Mouse (Mus musculus): ENCODE data around the gene Piezo1. TPM values are rescaled to one million over a fixed set of nuclear protein-coding genes. Genes with fewer than 3 reads are reported as not detected.

The Piezo1 gene
- polyA plus RNA-seq, 1 experiment, result 59.4 TPM

- peak overlapping the region; percentile 3; the same call in 1 of the 2 replicates for H3K27ac ChIP-seq (ENCODE audit: insufficient read depth, low read length)
- peaks cover 6% of the 10 kb centered on the region for H3K4me1 ChIP-seq (ENCODE audit: control insufficient read depth, insufficient read depth, low read length)
- H3K4me3 ChIP-seq (ENCODE audit: low read depth, low read length), result peak overlapping the region; percentile 85
- TF ChIP-seq EP300 (IDR thresholded peaks at IDR 0.05; ENCODE audit: insufficient read depth, low read depth, low read length) (no peak), POLR2A (IDR thresholded peaks at IDR 0.05; ENCODE audit: insufficient read depth, low read length) (no peak), CTCF (IDR thresholded peaks at IDR 0.05; ENCODE audit: low read depth, low read length) (peak; percentile 49)
- peaks cover 49% of the 10 kb centered on the region for H3K36me3 ChIP-seq (ENCODE audit: control insufficient read depth, insufficient read depth, low read length, poor library complexity, severe bottlenecking)
- H3K9me3 ChIP-seq (replicated peaks; ENCODE audit: control insufficient read depth, insufficient read depth, low read length, poor library complexity, severe bottlenecking), result no peaks in the 10 kb centered on the region
- H3K9ac ChIP-seq (ENCODE audit: low read depth, poor library complexity, severe bottlenecking), result peak overlapping the region; percentile 98
- no peaks in the 10 kb centered on the region for H3K27me3 ChIP-seq (ENCODE audit: control insufficient read depth, insufficient read depth, low read length, poor library complexity, severe bottlenecking)
These were observed 18.2 kb upstream of the Piezo1 start for GRCm38 (mm10) chr8:122569329-122569728.

GRCm38 (mm10) chr8:122568881-122569309 lies 17.8 kb upstream of the Piezo1 start:
- Histone ChIP-seq H3K9me3 (replicated peaks; ENCODE audit: control insufficient read depth, insufficient read depth, low read length, poor library complexity, severe bottlenecking) (no peaks in the 10 kb centered on the region), H3K36me3 (ENCODE audit: control insufficient read depth, insufficient read depth, low read length, poor library complexity, severe bottlenecking) (peaks cover 44% of the 10 kb centered on the region), H3K9ac (ENCODE audit: low read depth, poor library complexity, severe bottlenecking) (peak overlapping the region; percentile 98), H3K27ac (ENCODE audit: insufficient read depth, low read length) (no peak overlapping the region), H3K4me3 (ENCODE audit: low read depth, low read length) (peak overlapping the region; percentile 85), H3K4me1 (ENCODE audit: control insufficient read depth, insufficient read depth, low read length) (peaks cover 6% of the 10 kb centered on the region), H3K27me3 (ENCODE audit: control insufficient read depth, insufficient read depth, low read length, poor library complexity, severe bottlenecking) (no peaks in the 10 kb centered on the region)
- no peak for TF ChIP-seq POLR2A (IDR thresholded peaks at IDR 0.05; ENCODE audit: insufficient read depth, low read length)
- peak; percentile 20 for TF ChIP-seq CTCF (IDR thresholded peaks at IDR 0.05; ENCODE audit: low read depth, low read length)
- no peak for TF ChIP-seq EP300 (IDR thresholded peaks at IDR 0.05; ENCODE audit: insufficient read depth, low read depth, low read length)

GRCm38 (mm10) chr8:122568109-122568504 lies 17.0 kb upstream of the Piezo1 start:
- no peaks in the 10 kb centered on the region for H3K27me3 ChIP-seq (ENCODE audit: control insufficient read depth, insufficient read depth, low read length, poor library complexity, severe bottlenecking)
- peak overlapping the region; percentile 98 for H3K9ac ChIP-seq (ENCODE audit: low read depth, poor library complexity, severe bottlenecking)
- peaks cover 6% of the 10 kb centered on the region for H3K4me1 ChIP-seq (ENCODE audit: control insufficient read depth, insufficient read depth, low read length)
- H3K36me3 ChIP-seq (ENCODE audit: control insufficient read depth, insufficient read depth, low read length, poor library complexity, severe bottlenecking), result peaks cover 43% of the 10 kb centered on the region
- no peaks in the 10 kb centered on the region for H3K9me3 ChIP-seq (replicated peaks; ENCODE audit: control insufficient read depth, insufficient read depth, low read length, poor library complexity, severe bottlenecking)
- peak overlapping the region; percentile 79 for H3K4me3 ChIP-seq (ENCODE audit: low read depth, low read length)
- H3K27ac ChIP-seq (ENCODE audit: insufficient read depth, low read length), result peak overlapping the region; percentile 59
- TF ChIP-seq POLR2A (IDR thresholded peaks at IDR 0.05; ENCODE audit: insufficient read depth, low read length) (no peak), EP300 (IDR thresholded peaks at IDR 0.05; ENCODE audit: insufficient read depth, low read depth, low read length) (no peak), CTCF (IDR thresholded peaks at IDR 0.05; ENCODE audit: low read depth, low read length) (no peak)

- TF ChIP-seq POLR2A (IDR thresholded peaks at IDR 0.05; ENCODE audit: insufficient read depth, low read length), result peak; percentile 42
- TF ChIP-seq EP300 (IDR thresholded peaks at IDR 0.05; ENCODE audit: insufficient read depth, low read depth, low read length), result 0 out of 2 replicates have a peak, but pooled peaks have one; percentile 51
- TF ChIP-seq CTCF (IDR thresholded peaks at IDR 0.05; ENCODE audit: low read depth, low read length), result no peak
- Histone ChIP-seq H3K4me1 (ENCODE audit: control insufficient read depth, insufficient read depth, low read length) (peaks cover 6% of the 10 kb centered on the region), H3K9ac (ENCODE audit: low read depth, poor library complexity, severe bottlenecking) (peak within 1 kb of the TSS; percentile 98), H3K36me3 (ENCODE audit: control insufficient read depth, insufficient read depth, low read length, poor library complexity, severe bottlenecking) (peaks cover 38% of the 10 kb centered on the region), H3K27ac (ENCODE audit: insufficient read depth, low read length) (peak within 1 kb of the TSS; percentile 86), H3K27me3 (ENCODE audit: control insufficient read depth, insufficient read depth, low read length, poor library complexity, severe bottlenecking) (no peaks in the 10 kb centered on the region), H3K4me3 (ENCODE audit: low read depth, low read length) (peak within 1 kb of the TSS; percentile 85), H3K9me3 (replicated peaks; ENCODE audit: control insufficient read depth, insufficient read depth, low read length, poor library complexity, severe bottlenecking) (no peaks in the 10 kb centered on the region)
These were observed 16.4 kb upstream of the Piezo1 start, which contains the start of gene Cdt1 for GRCm38 (mm10) chr8:122567361-122568108. Gene Cdt1 (plus strand): TSS chr8:122568015.

- Histone ChIP-seq H3K9ac (ENCODE audit: low read depth, poor library complexity, severe bottlenecking) (peak overlapping the region; percentile 98), H3K27me3 (ENCODE audit: control insufficient read depth, insufficient read depth, low read length, poor library complexity, severe bottlenecking) (no peaks in the 10 kb centered on the region), H3K9me3 (replicated peaks; ENCODE audit: control insufficient read depth, insufficient read depth, low read length, poor library complexity, severe bottlenecking) (no peaks in the 10 kb centered on the region), H3K36me3 (ENCODE audit: control insufficient read depth, insufficient read depth, low read length, poor library complexity, severe bottlenecking) (peaks cover 30% of the 10 kb centered on the region), H3K4me3 (ENCODE audit: low read depth, low read length) (peak overlapping the region; percentile 77), H3K4me1 (ENCODE audit: control insufficient read depth, insufficient read depth, low read length) (peaks cover 6% of the 10 kb centered on the region), H3K27ac (ENCODE audit: insufficient read depth, low read length) (peak overlapping the region; percentile 86)
- TF ChIP-seq EP300 (IDR thresholded peaks at IDR 0.05; ENCODE audit: insufficient read depth, low read depth, low read length) (no peak), CTCF (IDR thresholded peaks at IDR 0.05; ENCODE audit: low read depth, low read length) (no peak), POLR2A (IDR thresholded peaks at IDR 0.05; ENCODE audit: insufficient read depth, low read length) (no peak)
These were observed 15.6 kb upstream of the Piezo1 start for GRCm38 (mm10) chr8:122566766-122567165.
